Mouse (Mus musculus): ENCODE data around the gene Scamp4.
A peak's percentile ranks its signal among the peaks of the same experiment; 100 is the strongest.
"Not testable (repeated sequence)": the region's sequence is repeated elsewhere in the genome, so short reads cannot be mapped to it uniquely, and the experiment has no call there.

Gene Scamp4

DNA sequence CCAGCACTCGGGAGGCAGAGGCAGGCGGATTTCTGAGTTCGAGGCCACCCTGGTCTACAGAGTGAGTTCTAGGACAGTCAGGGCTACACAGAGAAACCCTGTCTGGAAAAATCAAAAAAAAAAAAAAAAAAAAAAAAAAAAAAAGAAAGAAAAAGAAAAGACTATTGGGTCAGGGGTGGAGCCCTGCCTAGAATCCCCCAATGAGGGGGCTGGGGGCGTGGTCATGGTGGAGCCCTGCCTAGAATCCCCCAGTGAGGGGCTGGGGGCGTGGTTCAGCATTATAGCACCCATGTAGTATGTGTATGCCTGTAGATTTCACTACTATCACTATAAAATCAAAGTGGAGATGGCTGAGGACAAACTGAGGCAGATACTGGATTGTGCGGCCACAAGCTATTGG, 47.2 kb downstream of the Scamp4 start:
- DNase-seq (ENCODE audit: extremely low read depth, low read depth, low spot score) = not testable (repeated sequence)

DNA sequence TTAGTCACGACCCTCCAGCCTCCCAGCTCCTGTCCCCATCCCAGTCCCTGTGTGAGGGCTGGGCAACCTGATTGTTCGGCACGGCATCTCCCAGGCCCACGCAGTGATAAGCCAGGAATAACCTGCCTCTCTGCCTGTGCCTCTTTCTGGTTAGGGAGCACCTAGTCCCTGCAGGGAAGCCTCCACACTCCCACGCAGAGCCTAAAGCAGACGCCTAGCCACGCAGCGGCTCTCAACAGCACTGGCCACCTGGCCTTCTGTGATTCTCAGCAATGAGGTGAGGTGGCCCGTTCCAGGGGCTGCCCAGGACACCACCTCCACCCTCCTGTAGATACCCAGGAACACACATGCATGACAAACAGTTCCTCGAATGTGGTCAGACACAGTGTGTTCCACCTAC, 47.7 kb downstream of the Scamp4 start:
- DNase-seq (ENCODE audit: extremely low read depth, low read depth, low spot score) = no peak

DNA sequence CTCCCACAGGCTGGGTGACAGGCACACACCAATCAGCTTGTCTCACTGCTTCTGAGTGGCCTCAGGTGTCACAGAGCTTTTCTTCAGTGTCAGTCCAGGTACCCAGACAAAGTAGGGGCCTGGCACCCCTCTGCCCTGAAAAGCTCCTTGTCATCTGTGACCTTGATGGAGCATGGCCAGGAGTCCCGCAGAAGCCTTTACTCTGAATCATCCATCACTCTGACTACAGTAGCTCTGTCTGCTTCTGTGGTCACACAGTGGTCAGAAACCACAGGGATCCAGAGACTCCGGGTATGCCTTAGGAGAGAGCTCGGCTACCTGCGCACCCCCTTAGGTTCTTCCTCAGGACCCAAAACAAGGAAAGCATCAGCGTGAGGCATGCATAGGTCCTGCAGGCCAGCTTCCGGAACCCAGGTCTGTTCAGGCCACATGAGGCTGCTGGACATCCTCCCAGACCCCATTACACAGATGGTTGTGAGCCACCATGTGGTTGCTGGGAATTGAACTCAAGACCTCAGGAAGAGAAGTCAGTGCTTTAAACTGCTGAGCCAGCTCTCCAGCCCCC, 50.6 kb downstream of the Scamp4 start:
- DNase-seq (ENCODE audit: extremely low read depth, low read depth, low spot score) = no peak

DNA sequence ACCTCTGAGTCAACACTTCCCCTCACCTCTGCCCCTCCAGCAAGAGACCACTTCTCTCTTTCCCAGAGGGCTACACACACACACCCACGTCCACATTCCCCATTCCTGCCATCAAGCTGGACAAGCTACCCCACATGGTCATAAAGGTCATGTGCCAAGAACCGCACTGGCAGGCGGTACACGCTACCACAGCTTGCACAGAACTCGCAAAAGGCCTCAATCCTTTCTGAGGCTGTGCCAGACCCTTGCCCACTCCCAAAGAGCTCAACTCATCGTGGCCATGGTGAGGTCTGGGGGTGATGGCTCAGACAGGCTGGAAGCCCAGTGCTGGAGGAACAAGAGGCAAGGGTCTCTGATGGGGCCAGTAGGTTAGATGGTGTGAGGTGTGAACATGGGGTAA, 52.2 kb downstream of the Scamp4 start:
- no peak for DNase-seq (ENCODE audit: extremely low read depth, low read depth, low spot score)

DNA sequence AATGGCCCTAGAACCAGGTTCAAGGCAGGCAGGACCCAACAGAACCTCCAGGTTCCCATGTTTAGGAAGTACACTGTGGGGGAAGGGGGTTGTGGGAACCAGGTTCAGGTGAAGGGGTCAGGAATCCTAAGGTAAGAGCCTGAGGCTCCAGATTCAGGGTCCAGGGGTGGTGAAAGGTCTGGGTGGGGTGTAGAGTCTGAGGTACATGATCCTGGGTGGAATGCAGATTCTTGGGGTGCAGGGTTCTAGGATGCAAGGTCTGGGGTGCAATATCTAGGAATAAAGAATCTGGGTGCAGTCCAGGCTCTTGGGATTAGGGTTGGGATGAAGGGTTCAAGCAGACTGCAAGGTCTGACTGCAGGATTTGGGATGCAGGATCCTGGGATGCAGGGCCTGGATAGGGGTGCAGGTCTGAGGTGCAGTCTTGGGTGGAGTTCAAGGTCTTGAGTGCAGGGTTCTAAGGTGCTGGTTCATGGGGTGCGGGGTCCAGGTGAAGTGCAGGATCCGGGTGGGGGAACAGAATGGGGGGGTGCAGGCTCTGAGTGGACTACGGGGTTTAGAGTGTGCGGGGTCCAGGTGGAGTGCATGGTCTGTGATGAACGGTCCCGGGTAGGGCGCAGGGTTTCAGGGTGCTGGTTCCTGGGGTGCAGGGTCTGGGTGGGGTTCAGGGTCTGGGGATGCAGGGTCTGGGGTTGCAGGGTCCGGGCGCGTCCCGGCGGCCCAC, 52.9 kb downstream of the Scamp4 start:
- no peak for DNase-seq (ENCODE audit: extremely low read depth, low read depth, low spot score)

DNA sequence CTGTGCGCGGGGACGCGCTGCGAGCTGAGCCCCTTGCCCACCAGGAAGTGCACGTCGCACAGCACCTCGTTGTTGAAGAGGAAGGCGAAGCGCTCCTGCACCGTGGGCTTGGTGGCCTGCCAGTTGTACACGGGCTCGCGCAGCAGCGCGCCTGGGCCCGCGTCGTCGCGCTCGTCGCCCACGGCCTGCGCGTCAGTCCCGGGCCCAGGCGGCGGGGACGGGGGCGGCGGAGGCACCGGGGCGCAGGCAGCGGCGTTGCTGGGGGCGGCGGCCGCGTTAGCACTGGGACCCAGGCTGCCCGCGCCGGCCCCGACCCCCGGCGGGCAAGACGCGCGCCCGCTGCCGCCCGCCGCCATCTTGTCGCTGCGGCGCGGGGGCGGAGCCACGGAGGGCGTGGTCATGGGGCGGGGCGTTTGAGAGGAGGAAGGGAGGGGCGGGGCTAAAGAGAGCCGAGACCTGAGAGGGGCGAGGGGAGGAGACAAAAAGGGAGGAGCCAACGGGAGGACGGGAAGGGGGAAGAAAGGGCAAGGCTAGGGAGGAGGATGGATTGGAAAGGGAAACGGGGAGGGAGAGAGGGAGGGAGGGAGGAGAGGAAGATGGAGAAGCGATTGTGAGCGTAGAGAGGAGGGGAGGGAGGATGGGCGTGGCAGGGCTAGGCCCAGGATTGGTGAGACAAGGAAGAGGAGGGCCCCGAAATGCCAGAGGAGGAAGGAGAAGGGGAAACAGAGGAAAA, 53.6 kb downstream of the Scamp4 start:
- DNase-seq (ENCODE audit: extremely low read depth, low read depth, low spot score) = peak; percentile 88

DNA sequence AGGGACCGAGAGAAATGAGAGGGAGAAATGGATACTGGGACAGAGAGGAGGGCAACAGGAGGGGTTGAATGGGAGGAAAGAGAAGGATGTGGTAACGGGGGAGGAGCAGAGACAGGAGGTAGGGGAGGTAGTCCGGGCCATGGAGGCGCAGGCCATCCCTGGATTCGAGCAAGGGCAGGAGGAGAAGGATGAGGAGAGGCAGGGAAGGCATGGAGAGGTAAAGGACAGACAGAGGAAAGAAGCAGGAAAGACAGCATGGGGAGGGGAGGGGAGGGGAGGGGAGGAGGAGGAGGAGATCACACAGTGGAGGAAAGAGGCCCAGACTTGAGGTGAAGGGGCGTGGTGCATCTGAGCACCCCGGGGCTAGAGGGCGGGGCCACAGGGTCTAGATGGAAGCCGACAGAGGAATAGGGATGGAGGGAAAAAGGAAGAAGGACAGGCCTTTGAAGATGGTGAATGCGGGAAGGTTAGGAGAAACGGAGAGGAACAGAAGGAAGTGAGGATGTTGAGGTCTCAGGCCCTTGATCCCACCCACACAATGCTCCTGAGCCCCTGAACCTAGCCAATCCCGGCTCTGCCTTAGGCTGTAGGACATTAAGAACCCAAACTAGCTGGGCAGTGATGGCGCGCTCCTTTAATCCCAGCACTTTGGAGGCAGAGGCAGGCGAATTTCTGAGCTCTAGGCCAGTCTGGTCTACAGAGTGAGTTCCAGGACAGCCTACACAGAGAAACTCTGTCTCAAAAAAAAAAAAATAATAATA, 54.4 kb downstream of the Scamp4 start, which contains the start of gene Btbd2:
Gene Btbd2 (minus strand): TSS at position 209 of the 761 bp plus-strand sequence.
- no peak for DNase-seq (ENCODE audit: extremely low read depth, low read depth, low spot score)

DNA sequence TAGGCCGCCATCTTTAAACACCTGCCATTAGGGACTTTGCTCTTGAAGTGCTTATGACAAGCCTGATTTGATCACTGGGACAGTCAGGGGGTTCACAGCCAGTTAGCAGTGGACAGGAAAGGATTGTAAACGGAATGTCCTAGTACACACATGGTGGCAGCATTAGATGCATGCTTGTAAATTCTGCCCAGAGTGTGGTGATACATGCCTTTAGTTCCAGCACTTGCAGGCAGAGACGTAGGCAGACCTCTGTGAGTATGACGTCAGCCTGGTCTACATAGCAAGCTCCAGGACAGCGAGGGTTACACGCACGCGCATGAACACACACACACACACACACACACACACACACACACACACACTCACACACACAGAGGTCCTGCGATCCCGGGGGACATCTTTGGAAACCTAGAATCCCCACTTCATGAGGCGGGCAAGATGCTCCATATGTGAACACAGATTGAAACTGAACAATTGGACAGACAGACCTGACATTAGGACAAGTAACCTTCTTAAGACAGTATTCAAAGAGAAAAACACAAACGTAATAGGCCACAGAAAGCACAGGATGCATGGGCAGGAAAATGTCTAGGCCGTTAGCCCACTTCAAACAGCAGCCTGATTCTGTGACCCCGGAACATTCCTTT, 55.6 kb downstream of the Scamp4 start:
- DNase-seq (ENCODE audit: extremely low read depth, low read depth, low spot score) = no peak

DNA sequence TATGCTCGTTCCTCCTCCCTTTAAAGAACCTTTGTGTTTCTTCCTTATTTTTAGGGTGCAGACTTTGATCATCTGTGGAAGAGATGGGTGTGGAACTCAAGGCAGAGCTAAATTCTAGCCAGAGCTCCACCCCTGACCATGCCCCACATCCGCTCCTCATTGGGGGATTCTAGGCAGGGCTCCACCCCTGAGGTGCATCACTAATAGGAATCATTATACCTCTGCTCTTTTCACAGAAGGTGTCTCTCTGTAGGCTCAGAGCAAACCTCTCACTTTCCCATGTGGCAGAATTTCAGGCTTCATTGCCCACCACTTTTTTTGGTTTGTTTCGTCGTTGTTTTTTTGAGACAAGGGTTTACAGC, 56.1 kb downstream of the Scamp4 start:
- DNase-seq (ENCODE audit: extremely low read depth, low read depth, low spot score) = no peak

DNA sequence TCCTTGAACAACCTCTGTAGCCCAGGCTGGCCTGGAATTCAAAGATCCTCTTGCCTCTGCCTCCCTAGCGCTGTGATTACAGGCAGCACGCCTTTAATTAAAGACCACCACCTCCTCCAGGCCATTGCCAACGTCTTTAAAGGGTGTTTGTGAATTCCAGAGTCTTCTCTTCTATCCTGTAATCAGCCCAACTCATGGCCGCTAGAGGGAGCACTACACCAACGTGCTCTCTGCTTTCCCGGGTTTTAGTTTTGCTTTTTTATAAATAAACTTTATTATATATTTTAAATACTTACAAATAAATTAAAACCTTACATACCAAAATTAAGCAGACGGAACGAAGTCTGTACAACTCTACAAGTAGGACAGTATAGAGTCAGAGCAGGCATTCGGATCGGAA, 56.5 kb downstream of the Scamp4 start:
- DNase-seq (ENCODE audit: extremely low read depth, low read depth, low spot score) = no peak

DNA sequence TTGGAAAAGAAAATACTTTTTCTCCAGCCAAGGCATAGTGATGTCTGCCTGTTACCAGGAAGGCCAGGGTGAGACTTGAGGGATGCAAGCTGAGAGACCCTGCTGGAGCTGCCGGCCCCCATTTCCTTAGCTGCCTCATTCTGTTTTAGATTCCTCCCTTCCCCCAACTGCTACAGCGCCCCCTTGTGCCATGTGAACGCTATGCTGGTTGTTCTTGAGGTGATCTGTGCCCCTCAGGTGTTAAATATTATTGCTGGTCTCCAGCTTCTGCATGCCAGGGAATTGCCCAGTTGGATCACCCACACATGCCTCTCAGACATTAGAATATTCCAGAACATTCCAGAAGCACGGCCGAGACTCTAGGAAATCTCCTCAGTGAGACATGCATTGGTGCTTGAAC, 58.5 kb downstream of the Scamp4 start:
- DNase-seq (ENCODE audit: extremely low read depth, low read depth, low spot score) = no peak

DNA sequence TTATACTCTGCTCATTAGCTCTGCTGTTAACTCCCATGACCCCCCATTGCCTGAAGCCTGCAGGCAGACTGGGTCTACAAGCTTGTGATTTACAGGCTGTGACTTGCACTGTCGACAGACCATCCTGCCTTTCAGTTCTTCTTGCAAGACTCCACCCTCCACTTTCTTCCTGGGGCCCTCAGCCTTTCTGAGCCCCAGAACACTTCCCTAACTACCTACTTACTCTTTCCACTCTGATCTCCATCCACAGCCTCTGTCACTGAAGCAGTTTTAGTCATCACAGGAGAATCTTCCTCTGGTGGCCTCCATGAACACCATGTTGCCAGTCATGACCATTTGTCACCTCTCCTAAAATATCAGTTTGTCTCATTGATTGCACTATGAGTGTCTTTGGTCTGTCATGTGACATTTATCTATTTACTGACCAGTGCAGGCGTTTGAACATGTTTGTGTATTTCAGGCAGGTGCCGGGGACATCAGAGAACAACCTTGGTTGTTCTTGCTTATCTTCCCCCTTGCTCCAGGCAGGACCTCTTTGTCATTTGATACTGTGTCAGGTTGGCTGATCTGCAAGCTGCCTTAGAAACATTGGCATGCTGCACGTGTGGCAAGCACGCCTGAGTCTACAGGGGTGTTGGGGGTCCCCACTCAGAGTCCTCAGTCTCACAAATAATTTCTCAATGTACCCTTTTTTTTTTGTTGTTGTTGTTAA, 61.0 kb downstream of the Scamp4 start:
- DNase-seq (ENCODE audit: extremely low read depth, low read depth, low spot score) = no peak

DNA sequence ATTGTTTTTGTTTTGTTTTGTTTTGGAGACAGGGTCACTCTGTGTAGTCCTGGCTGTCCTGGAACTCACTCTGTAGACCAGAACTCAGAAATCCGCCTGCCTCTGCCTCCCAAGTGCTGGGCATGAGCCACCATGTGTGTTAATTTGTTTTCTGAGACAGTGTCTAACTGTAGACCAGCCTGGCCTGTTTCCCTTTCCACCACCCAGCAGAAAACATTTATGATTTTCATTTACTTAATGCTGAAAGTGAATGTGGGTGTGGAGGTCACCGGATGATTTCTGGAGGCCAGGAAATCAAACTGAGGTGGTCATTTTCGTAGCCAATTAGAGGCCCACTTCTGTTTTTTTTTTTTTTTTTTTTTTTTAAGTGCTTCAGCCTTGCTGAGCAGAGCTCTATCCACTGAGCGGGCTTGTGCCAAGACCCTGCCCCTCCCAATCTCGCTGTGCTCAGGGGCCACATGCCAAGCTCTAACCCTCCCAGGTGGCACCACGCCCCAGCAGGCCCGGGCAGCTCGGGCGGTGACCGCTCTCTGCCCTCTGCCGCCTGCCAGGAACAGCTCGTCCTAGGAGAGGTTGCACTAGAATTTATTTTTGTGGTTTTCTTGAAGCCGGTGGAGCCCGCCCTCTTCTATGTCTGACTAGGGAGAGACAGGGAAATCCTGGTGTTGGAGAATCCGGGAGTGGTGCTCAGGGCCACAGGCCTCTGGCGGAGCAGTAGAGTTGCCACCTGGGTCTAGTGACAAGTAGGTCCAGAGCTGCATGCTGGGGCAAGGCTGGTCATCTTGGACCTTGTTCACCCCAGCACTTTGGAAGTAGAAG, 61.7 kb downstream of the Scamp4 start:
- peak; percentile 78 for DNase-seq (ENCODE audit: extremely low read depth, low read depth, low spot score)

DNA sequence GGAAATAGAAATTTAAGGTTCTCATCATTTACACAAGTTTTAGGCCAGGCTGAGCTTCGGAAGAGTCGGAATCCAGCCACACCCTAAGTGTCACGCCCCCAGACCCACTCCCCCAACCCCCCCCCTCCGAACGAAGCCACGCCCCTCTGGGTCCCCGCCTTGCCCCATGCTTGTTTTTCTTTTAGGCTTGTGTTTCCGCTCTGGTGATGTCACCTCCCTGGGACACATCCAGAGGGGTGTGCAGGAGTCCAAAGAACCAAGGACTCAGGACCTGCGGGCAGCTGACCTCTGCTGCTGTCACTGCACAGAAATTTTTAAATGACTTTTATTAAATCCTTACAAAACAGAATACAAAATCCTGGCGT, 62.3 kb downstream of the Scamp4 start:
- no peak for DNase-seq (ENCODE audit: extremely low read depth, low read depth, low spot score)

Data from fat pad, adult 2 months (tissue).